ENCODE assay signal across 10 mouse cellular contexts in genomic region chr14:76513395-76514049, GRCm38 (mm10). TPM values are rescaled to one million over a fixed set of nuclear protein-coding genes. Genes with fewer than 3 reads are reported as not detected.
DNase-seq lines count a peak whose midpoint lies in the region; ATAC-seq and TF ChIP-seq lines count a peak whose summit lies in the region.
"Had no signal": no experiment of that assay in that cellular context is flagged by ENCODE, and none has a peak within 500 bp of the region (broad histone marks: within the 10 kb centered on the region; RNA-seq: fewer than 3 reads in every experiment).

No protein-coding gene starts in this region.

- H3K36me3 ChIP-seq in intestine, embryonic 15.5 days, result no peaks in the 10 kb centered on the region
- H3K36me3 ChIP-seq in intestine, embryonic 16.5 days (ENCODE audit: control insufficient read depth, insufficient read depth, low read length), result no peaks in the 10 kb centered on the region
- 0 out of 2 replicates have a peak, but pooled peaks cover 4% of the 10 kb centered on the region for H3K36me3 ChIP-seq in hindbrain, embryonic 15.5 days
- H3K36me3 ChIP-seq in midbrain, embryonic 15.5 days (replicated peaks), result 0 out of 2 replicates have a peak, but pooled peaks cover 7% of the 10 kb centered on the region
- H3K36me3 ChIP-seq in heart, adult 2 months (ENCODE audit: control insufficient read depth, insufficient read depth, low read length), result no peaks in the 10 kb centered on the region

- H3K4me2 ChIP-seq in intestine, embryonic 15.5 days (replicated peaks), result peak overlapping the region; percentile 17; the same call in 1 of the 2 replicates
- H3K4me2 ChIP-seq in intestine, embryonic 16.5 days (ENCODE audit: low read depth, low read length), result no peak overlapping the region
- H3K4me2 ChIP-seq in hindbrain, embryonic 15.5 days, result peak overlapping the region; percentile 4; the same call in 1 of the 2 replicates
- peak overlapping the region; percentile 15 for H3K4me2 ChIP-seq in midbrain, embryonic 15.5 days

- no peak for TF ChIP-seq CTCF in heart, adult 2 months (IDR thresholded peaks at IDR 0.05)

- no peaks in the 10 kb centered on the region for H3K9me3 ChIP-seq in intestine, embryonic 15.5 days
- no peaks in the 10 kb centered on the region for H3K9me3 ChIP-seq in intestine, embryonic 16.5 days (ENCODE audit: control insufficient read depth, low read length)
- H3K9me3 ChIP-seq in hindbrain, embryonic 15.5 days, result no peaks in the 10 kb centered on the region
- no peaks in the 10 kb centered on the region for H3K9me3 ChIP-seq in midbrain, embryonic 15.5 days

- peak; percentile 71 for DNase-seq in embryo, embryonic 10 days (ENCODE audit: low spot score)
- DNase-seq in ovary, postnatal 14 days (ENCODE audit: low spot score), result no peak
- no peak for DNase-seq in cerebellum, adult 11 months
- no peak for DNase-seq in heart, adult 2 months
- DNase-seq: cerebellum, adult 2 months had no signal

- H3K27ac ChIP-seq in intestine, embryonic 15.5 days, result peak overlapping the region; percentile 44
- H3K27ac ChIP-seq in intestine, embryonic 16.5 days (ENCODE audit: low read length), result no peak overlapping the region
- peak overlapping the region; percentile 9; the same call in 1 of the 2 replicates for H3K27ac ChIP-seq in hindbrain, embryonic 15.5 days (replicated peaks)
- H3K27ac ChIP-seq in midbrain, embryonic 15.5 days, result peak overlapping the region; percentile 48
- no peak overlapping the region for H3K27ac ChIP-seq in heart, adult 2 months

- WGBS in intestine, embryonic 15.5 days, result 37% methylated on average over 11 of the region's 11 CpGs
- WGBS in intestine, embryonic 16.5 days, result 41% methylated on average over 11 of the region's 11 CpGs
- WGBS in hindbrain, embryonic 15.5 days, result 18% methylated on average over 11 of the region's 11 CpGs
- WGBS in midbrain, embryonic 15.5 days, result 11% methylated on average over 11 of the region's 11 CpGs
- 49% methylated on average over 11 of the region's 11 CpGs for WGBS in heart, adult 2 months

- H3K27me3 ChIP-seq in intestine, embryonic 15.5 days (replicated peaks), result no peaks in the 10 kb centered on the region
- no peaks in the 10 kb centered on the region for H3K27me3 ChIP-seq in intestine, embryonic 16.5 days (replicated peaks; ENCODE audit: control insufficient read depth, insufficient read depth, low read length)
- no peaks in the 10 kb centered on the region for H3K27me3 ChIP-seq in hindbrain, embryonic 15.5 days
- 0 out of 2 replicates have a peak, but pooled peaks cover 3% of the 10 kb centered on the region for H3K27me3 ChIP-seq in midbrain, embryonic 15.5 days (replicated peaks)
- no peaks in the 10 kb centered on the region for H3K27me3 ChIP-seq in heart, adult 2 months (ENCODE audit: control insufficient read depth, insufficient read depth, low read length)

- no peak overlapping the region for H3K9ac ChIP-seq in intestine, embryonic 15.5 days
- H3K9ac ChIP-seq in intestine, embryonic 16.5 days (ENCODE audit: low read depth, low read length), result no peak overlapping the region
- H3K9ac ChIP-seq in hindbrain, embryonic 15.5 days, result no peak overlapping the region
- H3K9ac ChIP-seq in midbrain, embryonic 15.5 days, result no peak overlapping the region
- H3K9ac ChIP-seq in heart, adult 2 months (ENCODE audit: low read depth, low read length), result no peak overlapping the region

- H3K4me1 ChIP-seq in intestine, embryonic 15.5 days (replicated peaks), result peaks cover 9% of the 10 kb centered on the region
- peaks cover 3% of the 10 kb centered on the region; the same call in 1 of the 2 replicates for H3K4me1 ChIP-seq in intestine, embryonic 16.5 days (ENCODE audit: control insufficient read depth, insufficient read depth, low read length)
- H3K4me1 ChIP-seq in hindbrain, embryonic 15.5 days (replicated peaks), result peaks cover 20% of the 10 kb centered on the region
- H3K4me1 ChIP-seq in midbrain, embryonic 15.5 days, result peaks cover 22% of the 10 kb centered on the region
- peaks cover 2% of the 10 kb centered on the region; the same call in 1 of the 2 replicates for H3K4me1 ChIP-seq in heart, adult 2 months (ENCODE audit: control insufficient read depth, insufficient read depth, low read length)

- TF ChIP-seq EP300 in heart, adult 2 months (IDR thresholded peaks at IDR 0.05; ENCODE audit: insufficient read depth, low read depth, low read length), result no peak

- H3K4me3 ChIP-seq in intestine, embryonic 15.5 days (replicated peaks), result no peak overlapping the region
- no peak overlapping the region for H3K4me3 ChIP-seq in intestine, embryonic 16.5 days (ENCODE audit: low read length)
- no peak overlapping the region for H3K4me3 ChIP-seq in hindbrain, embryonic 15.5 days
- H3K4me3 ChIP-seq in midbrain, embryonic 15.5 days, result no peak overlapping the region
- H3K4me3 ChIP-seq in heart, adult 2 months, result no peak overlapping the region
- H3K4me3 ChIP-seq: myocyte had no signal

- intact Hi-C loops in heart, adult 2 months (cut with DNase I), result no loop called here

- H3K79me2 ChIP-seq in heart, adult 2 months (replicated peaks; ENCODE audit: control insufficient read depth, insufficient read depth, low read length), result no peaks in the 10 kb centered on the region

- ATAC-seq in intestine, embryonic 15.5 days, result no peak
- ATAC-seq in intestine, embryonic 16.5 days, result no peak
- ATAC-seq in hindbrain, embryonic 15.5 days (ENCODE audit: low FRiP score, low read depth), result 0 out of 2 replicates have a peak, but pooled peaks have one; percentile 21
- peak; percentile 74 for ATAC-seq in midbrain, embryonic 15.5 days (replicated peaks)

- TF ChIP-seq POLR2A in heart, adult 2 months (IDR thresholded peaks at IDR 0.05; ENCODE audit: insufficient read depth, low read depth, low read length), result no peak

RNA-seq across cellular contexts. Expression of gene Serp2, which starts 43.2 kb away (rescaled TPM):
- polyA plus RNA-seq in intestine, embryonic 15.5 days (2015; fragmentation: Nextera tagmentation; extraction: Ambion mirVana), result 8.6 and 10.0 TPM in 2 replicates
- polyA plus RNA-seq in intestine, embryonic 16.5 days (2015; fragmentation: Nextera tagmentation; extraction: Ambion mirVana), result 5.7 and 8.2 TPM in 2 replicates
- 203 and 213 TPM in 2 replicates for polyA plus RNA-seq in hindbrain, embryonic 15.5 days (2015; fragmentation: Nextera tagmentation; extraction: Ambion mirVana)
- 186 and 187 TPM in 2 replicates for polyA plus RNA-seq in midbrain, embryonic 15.5 days (2015; fragmentation: Nextera tagmentation; extraction: Ambion mirVana)
- under 1 TPM; 0.60 to 0.64 TPM for total RNA-seq in heart, adult 2 months (2021)
- 0.96 and 1.7 TPM in 2 replicates for polyA plus RNA-seq in heart, adult 2 months (2012; rRNA removed)

Comparison
In these comparisons a context has a peak if more than half of its experiments do, and no peak if none do; other contexts are left out.
1. H3K27ac ChIP-seq: peak in intestine, embryonic 15.5 days (single experiment), hindbrain, embryonic 15.5 days (single experiment) and midbrain, embryonic 15.5 days (single experiment); none in intestine, embryonic 16.5 days (single experiment) and heart, adult 2 months (single experiment).
2. ATAC-seq: peak in hindbrain, embryonic 15.5 days (single experiment) and midbrain, embryonic 15.5 days (single experiment); none in intestine, embryonic 15.5 days (single experiment) and intestine, embryonic 16.5 days (single experiment).
3. RNA of gene Serp2, which starts 43.2 kb away (polyA plus RNA-seq): 203 to 213 TPM in hindbrain, embryonic 15.5 days and 186 to 187 TPM in midbrain, embryonic 15.5 days; 8.6 to 10.0 TPM in intestine, embryonic 15.5 days, 5.7 to 8.2 TPM in intestine, embryonic 16.5 days and 0.96 to 1.7 TPM in heart, adult 2 months; every median in the first group is over 10 times any median in the second.